ENCODE assay signal across 23 mouse cellular contexts in genomic region chr1:167831601-167832000, GRCm38 (mm10).
"Had no signal": no experiment of that assay in that cellular context is flagged by ENCODE, and none has a peak within 500 bp of the region (broad histone marks: within the 10 kb centered on the region; RNA-seq: fewer than 3 reads in every experiment).

No protein-coding gene starts in this region.

- H3K27ac ChIP-seq: hindbrain, embryonic 13.5 days; hindbrain, embryonic 15.5 days; hindbrain, postnatal 0 days; kidney, embryonic 15.5 days; kidney, postnatal 0 days; limb, embryonic 13.5 days; limb, embryonic 15.5 days; liver, embryonic 14.5 days had no signal

- H3K9me3 ChIP-seq: hindbrain, embryonic 13.5 days; hindbrain, embryonic 15.5 days; kidney, embryonic 15.5 days; limb, embryonic 13.5 days; limb, embryonic 15.5 days had no signal

- H3K36me3 ChIP-seq: hindbrain, embryonic 13.5 days; hindbrain, embryonic 15.5 days; kidney, embryonic 15.5 days; limb, embryonic 13.5 days; limb, embryonic 15.5 days had no signal

- DNase-seq: forebrain, postnatal 0 days; gastrocnemius, postnatal 14 days; gastrocnemius, postnatal 36 days; heart, adult 18-20 months; kidney, adult 11 months; kidney, adult 2 months; kidney, adult 9 months; kidney, postnatal 14 days; kidney, postnatal 36 days; layer of hippocampus, adult 9-11 months; layer of hippocampus, postnatal 36 days; left cerebral cortex, postnatal 4 days; lung, adult 18-20 months had no signal

- H3K27me3 ChIP-seq: hindbrain, embryonic 13.5 days; hindbrain, embryonic 15.5 days; kidney, embryonic 15.5 days; limb, embryonic 13.5 days; limb, embryonic 15.5 days had no signal

- H3K4me3 ChIP-seq: hindbrain, embryonic 13.5 days; hindbrain, embryonic 15.5 days; kidney, embryonic 15.5 days; limb, embryonic 13.5 days; limb, embryonic 15.5 days had no signal

- H3K4me1 ChIP-seq: hindbrain, embryonic 13.5 days; hindbrain, embryonic 15.5 days; kidney, embryonic 15.5 days; limb, embryonic 13.5 days; limb, embryonic 15.5 days had no signal

- H3K9ac ChIP-seq: forebrain, postnatal 0 days; hindbrain, embryonic 13.5 days; hindbrain, embryonic 15.5 days; kidney, embryonic 15.5 days; limb, embryonic 13.5 days; limb, embryonic 15.5 days; liver, embryonic 14.5 days had no signal

- ATAC-seq: forebrain, postnatal 0 days; hindbrain, postnatal 0 days; intestine, embryonic 16.5 days had no signal

- H3K4me2 ChIP-seq: hindbrain, embryonic 13.5 days; hindbrain, embryonic 15.5 days; kidney, embryonic 15.5 days; limb, embryonic 13.5 days; limb, embryonic 15.5 days; liver, embryonic 11.5 days had no signal
